Mouse (Mus musculus) midbrain, embryonic 11.5 days (tissue): Measurements from ENCODE around the gene S1pr4. TPM values are rescaled to one million over a fixed set of nuclear protein-coding genes. Genes with fewer than 3 reads are reported as not detected.

Experiments
- ATAC-seq: fragments of 200-750 bp; cut with Nextera tagmentation; 2 replicates; pipeline ENCODE4 v1.8.0; 2017; ENCODE audit warnings: moderate TSS enrichment, moderate library complexity; ENCODE audit not compliant: low FRiP score
- DNase-seq: peaks from one replicate; pipeline ENCODE4 v3.0.0; 2015; ENCODE audit warnings: low spot score; ENCODE audit errors: missing footprints
- H3K27ac ChIP-seq: fragments of 300-500 bp; sonication (generic); 2 replicates; pipeline ENCODE4 v1.5.1; 2014; ENCODE audit warnings: low read depth, low read length
- H3K27me3 ChIP-seq: fragments of 300-500 bp; sonication (generic); 2 replicates; pipeline ENCODE4 v1.6.1; 2014; ENCODE audit warnings: mild to moderate bottlenecking, low read length, moderate library complexity, mixed read lengths; ENCODE audit not compliant: control insufficient read depth, insufficient read depth
- H3K36me3 ChIP-seq: fragments of 300-500 bp; sonication (generic); 2 replicates; pipeline ENCODE4 v1.6.1; 2014; ENCODE audit warnings: mild to moderate bottlenecking, low read length, moderate library complexity, mixed read lengths; ENCODE audit not compliant: control insufficient read depth, insufficient read depth
- H3K4me1 ChIP-seq: fragments of 300-500 bp; sonication (generic); 2 replicates; pipeline ENCODE4 v1.6.1; 2014; ENCODE audit warnings: low read length; ENCODE audit not compliant: control insufficient read depth, insufficient read depth
- H3K4me2 ChIP-seq: fragments of 300-500 bp; sonication (generic); 2 replicates; pipeline ENCODE4 v1.6.1; 2014; ENCODE audit warnings: mild to moderate bottlenecking, moderate library complexity
- H3K4me3 ChIP-seq: fragments of 300-500 bp; sonication (generic); 2 replicates; pipeline ENCODE4 v1.5.1; 2014; ENCODE audit warnings: low read depth, low read length
- H3K9ac ChIP-seq: fragments of 300-500 bp; sonication (generic); 2 replicates; pipeline ENCODE4 v1.6.1; 2014; ENCODE audit warnings: low read length
- H3K9me3 ChIP-seq: fragments of 300-500 bp; sonication (generic); 2 replicates; pipeline ENCODE4 v1.6.1; 2016; ENCODE audit warnings: low read length; ENCODE audit not compliant: control insufficient read depth
- WGBS: fragments of 180-500 bp; shearing (Covaris S2); extraction: QIAGEN DNeasy Blood & Tissue Kit; methylation state at CpG from one replicate; pipeline ENCODE4 v1.1.7; 2014; 5-methylcytosine and 5-hydroxymethylcytosine counted together
- polyA plus RNA-seq: library from polyadenylated mRNA; unstranded; fragments of >200 nt; fragmentation: Nextera tagmentation; extraction: Ambion mirVana; gene quantifications from 2 replicates; pipeline ENCODE4 v1.2.1, GENCODE M21; 2014

The S1pr4 gene
- polyA plus RNA-seq, 1 experiment from 2014 or later = 0.37 TPM

DNA sequence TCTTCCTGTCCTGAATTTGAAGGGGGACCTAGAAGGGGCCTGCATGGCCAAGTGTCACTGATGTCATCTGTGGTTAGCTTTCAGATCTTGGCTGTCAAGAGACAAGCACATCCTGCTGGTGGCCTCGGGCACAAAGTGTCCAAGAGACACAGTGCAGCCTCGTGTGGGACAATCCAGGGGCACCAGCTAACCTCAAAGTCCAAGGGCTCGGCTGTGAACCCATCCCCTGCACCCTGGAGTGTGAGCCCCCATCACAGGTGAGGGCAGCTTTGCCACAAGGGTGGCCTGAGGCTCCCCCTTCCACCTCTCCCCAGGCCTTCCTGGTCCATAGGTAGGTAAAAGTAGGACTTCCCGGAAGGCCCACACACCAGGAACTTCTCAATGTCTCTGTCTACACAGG, 36.4 kb downstream of the S1pr4 start:
- Histone ChIP-seq H3K27ac (no peak overlapping the region), H3K9ac (no peak overlapping the region), H3K9me3 (no peaks in the 10 kb centered on the region), H3K4me1 (peaks cover 8% of the 10 kb centered on the region), H3K27me3 (peaks cover 55% of the 10 kb centered on the region), H3K36me3 (no peaks in the 10 kb centered on the region), H3K4me2 (peak overlapping the region; percentile 64; the same call in 1 of the 2 replicates), H3K4me3 (no peak overlapping the region)
- DNase-seq (peak; percentile 85), ATAC-seq (no peak)
- WGBS = 76% methylated on average over 4 of the region's 4 CpGs

DNA sequence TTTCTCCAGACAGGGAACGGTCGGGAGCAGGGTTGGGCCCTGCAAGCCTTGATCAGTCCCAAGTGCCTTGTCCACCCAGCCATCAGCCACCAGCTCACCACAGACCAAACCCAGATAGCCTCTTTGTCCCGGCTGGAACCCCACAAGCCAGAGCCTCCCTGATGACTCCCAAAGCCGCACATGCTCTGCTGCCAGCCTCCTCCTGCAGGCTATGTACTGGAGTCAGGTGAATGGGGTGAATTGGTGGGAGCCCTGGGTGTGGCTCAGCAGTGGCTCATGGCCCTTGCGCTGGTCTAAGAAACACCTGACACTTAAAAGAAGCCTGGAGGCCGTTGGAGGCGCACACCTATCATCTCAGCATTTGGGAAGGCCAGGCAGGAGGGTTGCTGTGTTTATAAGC, 37.0 kb downstream of the S1pr4 start:
- no peak overlapping the region for H3K27ac ChIP-seq
- DNase-seq (no peak), ATAC-seq (no peak)
- H3K36me3 ChIP-seq = no peaks in the 10 kb centered on the region
- H3K27me3 ChIP-seq = peaks cover 58% of the 10 kb centered on the region
- H3K4me2 ChIP-seq = no peak overlapping the region
- peaks cover 8% of the 10 kb centered on the region for H3K4me1 ChIP-seq
- no peak overlapping the region for H3K9ac ChIP-seq
- WGBS = 69% methylated on average over 7 of the region's 7 CpGs
- no peaks in the 10 kb centered on the region for H3K9me3 ChIP-seq
- H3K4me3 ChIP-seq = no peak overlapping the region

DNA sequence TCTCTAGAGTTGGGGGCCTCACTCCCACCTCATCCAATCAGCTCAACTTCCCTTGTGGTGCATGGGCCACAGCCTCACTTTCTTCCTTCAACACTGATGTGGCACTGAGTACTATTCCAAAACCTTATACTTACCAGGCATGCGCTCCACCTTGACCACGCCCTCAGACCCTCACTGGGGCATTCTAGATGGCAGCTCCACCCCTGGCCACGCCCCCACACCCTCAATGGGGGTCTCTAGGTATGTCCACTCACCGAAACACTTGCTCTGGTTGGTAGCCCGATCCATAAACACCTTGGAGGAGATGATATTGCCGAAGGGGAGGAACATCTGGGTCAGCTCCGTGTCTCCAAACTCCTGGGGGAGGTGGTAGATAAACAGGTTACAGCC, 37.5 kb downstream of the S1pr4 start:
- 35% methylated on average over 7 of the region's 7 CpGs for WGBS
- Histone ChIP-seq H3K36me3 (no peaks in the 10 kb centered on the region), H3K27me3 (peaks cover 58% of the 10 kb centered on the region), H3K4me1 (peaks cover 8% of the 10 kb centered on the region), H3K9ac (no peak overlapping the region), H3K4me2 (no peak overlapping the region), H3K9me3 (no peaks in the 10 kb centered on the region), H3K4me3 (no peak overlapping the region), H3K27ac (no peak overlapping the region)
- DNase-seq (peak; percentile 83), ATAC-seq (no peak)

DNA sequence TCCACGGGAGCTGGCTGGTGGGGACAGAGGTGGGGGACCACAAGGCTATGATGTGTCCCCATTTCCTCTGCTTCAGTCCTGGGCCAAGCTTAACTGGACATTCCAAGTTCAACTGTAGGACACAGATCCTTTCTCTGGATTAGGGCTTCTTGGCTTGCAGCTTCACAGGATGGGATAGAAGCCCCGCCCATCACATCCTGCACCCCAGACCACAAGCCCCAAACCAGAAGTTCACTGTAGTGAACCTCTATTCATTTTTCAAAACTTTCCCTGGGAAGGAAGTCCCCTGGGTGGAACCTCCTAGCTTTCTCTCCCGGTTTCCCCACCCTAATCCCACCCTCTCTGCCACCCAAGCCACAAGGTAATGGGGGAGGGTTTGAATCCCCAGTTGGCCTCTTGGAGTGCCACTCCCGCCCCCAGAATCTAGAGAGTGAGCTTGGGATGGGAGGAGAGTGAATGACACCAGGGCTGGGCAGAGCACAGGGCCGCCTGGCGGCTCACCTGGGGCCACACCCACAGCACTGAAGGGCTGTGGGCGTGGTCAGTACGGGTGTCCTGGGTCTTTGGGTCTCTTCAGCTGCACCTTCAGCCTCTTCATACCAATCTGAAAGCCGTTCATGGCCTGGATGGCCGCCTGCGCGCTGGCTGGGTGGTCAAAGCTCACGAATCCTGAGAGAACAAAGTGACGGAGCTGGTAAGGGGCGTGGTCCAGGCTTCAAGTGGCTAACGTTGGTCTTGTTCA, 38.1 kb downstream of the S1pr4 start:
- H3K36me3 ChIP-seq = no peaks in the 10 kb centered on the region
- peaks cover 58% of the 10 kb centered on the region for H3K27me3 ChIP-seq
- no peak overlapping the region for H3K9ac ChIP-seq
- DNase-seq = peak; percentile 78
- no peak overlapping the region for H3K4me3 ChIP-seq
- no peak overlapping the region for H3K4me2 ChIP-seq
- ATAC-seq = no peak
- H3K27ac ChIP-seq = no peak overlapping the region
- 9% methylated on average over 16 of the region's 16 CpGs for WGBS
- H3K4me1 ChIP-seq = peaks cover 8% of the 10 kb centered on the region
- no peaks in the 10 kb centered on the region for H3K9me3 ChIP-seq

DNA sequence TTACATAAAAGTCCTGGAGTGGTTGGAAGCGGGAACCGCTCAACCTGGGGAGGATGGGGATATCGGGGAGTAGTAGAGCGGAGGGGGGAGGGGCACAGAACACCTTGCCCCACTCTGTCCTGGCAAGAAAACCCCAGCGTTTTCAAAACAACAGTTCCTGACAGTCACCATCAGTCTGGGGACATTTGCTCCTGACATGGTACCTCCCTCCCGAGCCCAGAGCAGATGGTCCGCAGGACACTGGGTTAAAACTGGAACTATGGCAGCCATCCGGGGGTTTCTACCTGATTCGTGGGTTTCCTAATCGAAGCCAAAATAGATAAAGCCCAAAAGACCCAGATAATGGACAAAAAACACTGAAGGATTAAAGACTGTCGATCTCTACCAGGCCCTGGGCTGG, 39.0 kb downstream of the S1pr4 start:
- Histone ChIP-seq H3K4me3 (no peak overlapping the region), H3K9ac (no peak overlapping the region), H3K27ac (no peak overlapping the region), H3K4me1 (peaks cover 8% of the 10 kb centered on the region), H3K9me3 (no peaks in the 10 kb centered on the region), H3K27me3 (peaks cover 54% of the 10 kb centered on the region), H3K36me3 (no peaks in the 10 kb centered on the region), H3K4me2 (no peak overlapping the region)
- 41% methylated on average over 11 of the region's 11 CpGs for WGBS
- DNase-seq (peak; percentile 83), ATAC-seq (no peak)

DNA sequence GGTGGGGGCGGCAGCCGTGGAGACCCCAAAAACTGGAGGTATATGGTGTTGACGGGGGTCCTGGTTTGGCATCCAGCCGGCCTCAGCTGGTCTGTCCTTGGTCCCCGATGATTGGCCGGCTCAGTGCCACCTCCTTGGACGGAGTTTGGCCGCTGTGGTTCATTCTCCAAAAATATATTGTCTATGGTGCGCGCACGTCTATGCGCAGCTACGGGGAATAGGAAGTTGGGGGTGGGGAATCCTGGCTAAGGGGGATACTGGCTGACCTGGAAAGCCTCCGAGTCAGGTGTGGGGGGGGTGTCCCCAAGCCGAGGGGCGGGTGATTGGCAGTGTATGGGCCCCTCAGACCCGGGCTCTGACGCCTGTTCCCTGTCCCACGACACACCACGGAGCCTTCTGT, 39.5 kb downstream of the S1pr4 start:
- Histone ChIP-seq H3K4me2 (no peak overlapping the region), H3K9me3 (no peaks in the 10 kb centered on the region), H3K4me3 (no peak overlapping the region), H3K36me3 (no peaks in the 10 kb centered on the region), H3K9ac (no peak overlapping the region), H3K27ac (no peak overlapping the region), H3K27me3 (peaks cover 54% of the 10 kb centered on the region), H3K4me1 (peaks cover 8% of the 10 kb centered on the region)
- DNase-seq (peak; percentile 80), ATAC-seq (no peak)
- WGBS = 27% methylated on average over 20 of the region's 20 CpGs

DNA sequence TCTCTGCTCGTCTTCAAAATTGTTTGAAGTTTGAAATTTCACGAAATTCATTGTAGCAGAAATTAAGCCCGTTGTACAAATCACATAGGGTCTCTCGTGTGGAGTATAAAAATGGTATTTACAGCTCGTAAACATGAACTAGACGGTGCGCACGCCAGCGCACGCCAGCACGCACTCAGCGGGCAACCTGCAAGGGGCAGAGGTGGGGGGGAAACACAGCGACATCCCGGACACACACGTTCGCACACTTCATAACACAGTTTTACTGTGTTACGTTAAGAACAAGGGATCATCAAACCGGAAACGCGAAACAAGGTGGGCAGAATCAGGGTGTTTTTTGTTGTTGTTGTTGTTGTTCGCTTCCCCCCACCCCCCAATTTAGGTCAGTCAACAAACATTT, 40.5 kb downstream of the S1pr4 start:
- peaks cover 56% of the 10 kb centered on the region for H3K27me3 ChIP-seq
- no peak overlapping the region for H3K27ac ChIP-seq
- ATAC-seq = no peak
- H3K36me3 ChIP-seq = no peaks in the 10 kb centered on the region
- H3K9ac ChIP-seq = no peak overlapping the region
- 74% methylated on average over 21 of the region's 21 CpGs for WGBS
- H3K4me2 ChIP-seq = no peak overlapping the region
- peaks cover 4% of the 10 kb centered on the region for H3K4me1 ChIP-seq
- peak; percentile 74 for DNase-seq
- H3K9me3 ChIP-seq = no peaks in the 10 kb centered on the region
- H3K4me3 ChIP-seq = no peak overlapping the region

DNA sequence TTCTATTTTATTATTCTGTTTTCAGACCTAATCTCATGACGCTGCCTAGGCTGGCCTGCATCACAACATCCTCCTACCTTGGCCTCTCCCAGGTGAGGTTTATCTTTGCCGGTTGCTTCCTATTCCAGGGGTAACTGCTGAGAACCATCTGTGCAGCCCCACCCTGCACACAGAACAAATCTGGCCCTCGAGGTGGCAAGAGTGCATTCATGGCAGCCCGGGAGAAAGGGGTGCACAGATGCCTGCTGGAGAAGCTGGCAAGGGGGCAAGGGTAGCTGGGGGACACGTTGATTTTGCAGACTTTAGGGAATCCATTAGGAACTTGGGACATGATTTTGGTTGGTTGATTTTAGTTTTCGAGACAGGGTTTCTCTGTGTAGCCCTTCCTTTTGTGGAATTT, 41.7 kb downstream of the S1pr4 start:
- DNase-seq = peak; percentile 74
- Histone ChIP-seq H3K4me1 (no peaks in the 10 kb centered on the region), H3K36me3 (no peaks in the 10 kb centered on the region), H3K27ac (no peak overlapping the region), H3K4me3 (no peak overlapping the region), H3K27me3 (peaks cover 57% of the 10 kb centered on the region), H3K4me2 (no peak overlapping the region), H3K9me3 (no peaks in the 10 kb centered on the region), H3K9ac (no peak overlapping the region)
- ATAC-seq = no peak
- WGBS = 86% methylated on average over 6 of the region's 6 CpGs

DNA sequence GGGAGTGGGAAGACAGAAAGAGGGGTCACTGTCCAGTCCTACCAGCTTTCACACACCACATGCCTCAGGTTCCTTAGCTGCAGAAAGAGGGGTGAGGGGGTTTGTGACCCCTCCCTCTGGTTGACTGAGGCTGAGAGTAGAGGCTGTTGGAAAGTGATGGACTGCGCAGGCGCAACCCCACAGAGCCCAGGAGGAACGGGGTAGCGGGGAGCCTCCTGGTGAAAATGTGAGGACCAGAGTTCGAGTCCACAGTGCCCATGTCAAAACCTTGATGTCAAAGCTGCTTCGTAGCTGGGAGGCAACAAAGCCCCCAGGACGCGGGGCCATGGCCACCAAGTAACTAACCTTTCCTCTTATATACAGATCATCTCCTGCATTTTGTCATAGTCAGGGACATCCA, 42.3 kb downstream of the S1pr4 start:
- Histone ChIP-seq H3K4me2 (no peak overlapping the region), H3K27me3 (peaks cover 57% of the 10 kb centered on the region)

More for the DNA sequence above, 42.3 kb downstream of the S1pr4 start:
- DNase-seq = peak; percentile 74
- no peaks in the 10 kb centered on the region for H3K4me1 ChIP-seq
- H3K4me3 ChIP-seq = no peak overlapping the region
- H3K36me3 ChIP-seq = no peaks in the 10 kb centered on the region
- H3K9me3 ChIP-seq = no peaks in the 10 kb centered on the region
- WGBS = 88% methylated on average over 8 of the region's 8 CpGs
- no peak for ATAC-seq
- no peak overlapping the region for H3K9ac ChIP-seq
- H3K27ac ChIP-seq = no peak overlapping the region
